Mouse (Mus musculus) G1E (cell line): ENCODE results near the gene Mtor. TPM values are rescaled to one million over a fixed set of nuclear protein-coding genes. Genes with fewer than 3 reads are reported as not detected.
A peak's percentile ranks its signal among the peaks of the same experiment; 100 is the strongest.

Experiments used
- ATAC-seq: 2 replicates; pipeline ENCODE4 v1.8.0; 2016; ENCODE audit warnings: mild to moderate bottlenecking; ENCODE audit not compliant: insufficient number of reproducible peaks, poor library complexity, low FRiP score, severe bottlenecking; ENCODE audit errors: extremely low read depth
- DNase-seq: peaks from one replicate; pipeline ENCODE4 v3.0.0; 2012; ENCODE audit warnings: low spot score
- H3K27me3 ChIP-seq: 2 replicates; pipeline ENCODE4 v1.6.1; 2012; ENCODE audit warnings: mild to moderate bottlenecking, low read length, inconsistent platforms; ENCODE audit not compliant: insufficient read depth
- H3K36me3 ChIP-seq: replicated peaks from 2 replicates; pipeline ENCODE3; 2012; ENCODE audit warnings: mild to moderate bottlenecking, inconsistent platforms
- H3K4me1 ChIP-seq: 2 replicates; pipeline ENCODE4 v1.6.1; 2012; ENCODE audit warnings: low read depth, low read length, inconsistent platforms, mixed read lengths; ENCODE audit not compliant: insufficient read depth
- H3K4me3 ChIP-seq: 2 replicates; pipeline ENCODE4 v1.5.1; 2012; ENCODE audit warnings: low read depth, mild to moderate bottlenecking, inconsistent platforms, low read length, moderate library complexity, mixed read lengths
- H3K9me3 ChIP-seq: replicated peaks from 2 replicates; pipeline ENCODE4 v1.6.1; 2012; ENCODE audit warnings: inconsistent platforms
- CTCF ChIP-seq: IDR thresholded peaks from 2 replicates; pipeline ENCODE4 v1.5.1; 2012; ENCODE audit warnings: low read depth, low read length, inconsistent platforms, mixed read lengths
- GATA1 ChIP-seq: IDR thresholded peaks from 2 replicates; pipeline ENCODE4 v1.6.1; 2012; ENCODE audit warnings: borderline replicate concordance, low read length, inconsistent platforms, mixed read lengths
- GATA2 ChIP-seq: IDR thresholded peaks from 2 replicates; pipeline ENCODE4 v1.6.1; 2012; ENCODE audit warnings: low read depth, low read length, inconsistent platforms, borderline replicate concordance
- POLR2AphosphoS5 ChIP-seq: IDR thresholded peaks from 2 replicates; pipeline ENCODE4 v1.6.1; 2012; ENCODE audit warnings: low read depth, low read length, inconsistent platforms; ENCODE audit not compliant: insufficient replicate concordance
- TAL1 ChIP-seq: conservative IDR thresholded peaks from 2 replicates; pipeline ENCODE4 v1.6.1; 2012; ENCODE audit warnings: low read depth, low read length, inconsistent platforms, mixed read lengths
- polyA plus RNA-seq: library from polyadenylated mRNA; stranded (reverse); fragments of >175 nt; gene quantifications from 2 replicates; pipeline ENCODE4 v1.2.3, GENCODE M21; 2012
- total RNA-seq, 2 experiments: library from RNA; stranded (forward) in 1 of 2; stranded (reverse) in 1 of 2; fragments of 200-1000 nt in 1 of 2; fragments of >200 nt in 1 of 2; fragmentation: Nextera tagmentation in 1 of 2; gene quantifications; 2 replicates each; pipeline ENCODE4 v1.2.3; 2014 to 2017

The Mtor gene
- total and polyA plus RNA-seq, 3 experiments = 11.3 to 41.7 (median 13.8) TPM

GRCm38 (mm10) chr4:148591637-148592380 is 143.4 kb downstream of the Mtor start:
- peaks cover 63% of the 10 kb centered on the region for H3K4me1 ChIP-seq
- TF ChIP-seq GATA2 = no peak
- TF ChIP-seq TAL1 = no peak
- TF ChIP-seq GATA1 = no peak
- TF ChIP-seq CTCF = no peak
- TF ChIP-seq POLR2AphosphoS5 = no peak
- no peak for ATAC-seq
- no peaks in the 10 kb centered on the region; the same call in 1 of the 2 replicates for H3K27me3 ChIP-seq
- H3K9me3 ChIP-seq = no peaks in the 10 kb centered on the region
- H3K4me3 ChIP-seq = peak overlapping the region; percentile 98
- H3K36me3 ChIP-seq = peaks cover 51% of the 10 kb centered on the region
- peak; percentile 53 for DNase-seq

- Histone ChIP-seq H3K4me1 (peaks cover 50% of the 10 kb centered on the region), H3K27me3 (no peaks in the 10 kb centered on the region; the same call in 1 of the 2 replicates), H3K9me3 (peaks cover 2% of the 10 kb centered on the region; the same call in 1 of the 2 replicates), H3K36me3 (peaks cover 72% of the 10 kb centered on the region), H3K4me3 (peak overlapping the region; percentile 98; the same call in 1 of the 2 replicates)
- no peak for DNase-seq
- ATAC-seq = no peak
- TF ChIP-seq TAL1 (no peak), GATA2 (no peak), POLR2AphosphoS5 (no peak), GATA1 (no peak), CTCF (no peak)
These were observed 145.6 kb downstream of the Mtor start for GRCm38 (mm10) chr4:148593996-148594395.

GRCm38 (mm10) chr4:148595916-148596315 is 147.5 kb downstream of the Mtor start:
- Histone ChIP-seq H3K9me3 (peaks cover 2% of the 10 kb centered on the region; the same call in 1 of the 2 replicates), H3K36me3 (peaks cover 88% of the 10 kb centered on the region), H3K4me1 (peaks cover 51% of the 10 kb centered on the region), H3K27me3 (no peaks in the 10 kb centered on the region; the same call in 1 of the 2 replicates), H3K4me3 (no peak overlapping the region)
- no peak for TF ChIP-seq GATA1
- no peak for TF ChIP-seq GATA2
- TF ChIP-seq TAL1 = no peak
- TF ChIP-seq CTCF = no peak
- no peak for TF ChIP-seq POLR2AphosphoS5
- DNase-seq (no peak), ATAC-seq (no peak)

GRCm38 (mm10) chr4:148596731-148597130 is 148.3 kb downstream of the Mtor start:
- Histone ChIP-seq H3K36me3 (peaks cover 93% of the 10 kb centered on the region), H3K27me3 (no peaks in the 10 kb centered on the region; the same call in 1 of the 2 replicates), H3K4me3 (no peak overlapping the region), H3K9me3 (peaks cover 2% of the 10 kb centered on the region; the same call in 1 of the 2 replicates), H3K4me1 (peaks cover 51% of the 10 kb centered on the region)
- DNase-seq = no peak
- TF ChIP-seq CTCF (no peak), GATA2 (no peak), TAL1 (no peak), POLR2AphosphoS5 (no peak), GATA1 (no peak)
- ATAC-seq = no peak

DNA sequence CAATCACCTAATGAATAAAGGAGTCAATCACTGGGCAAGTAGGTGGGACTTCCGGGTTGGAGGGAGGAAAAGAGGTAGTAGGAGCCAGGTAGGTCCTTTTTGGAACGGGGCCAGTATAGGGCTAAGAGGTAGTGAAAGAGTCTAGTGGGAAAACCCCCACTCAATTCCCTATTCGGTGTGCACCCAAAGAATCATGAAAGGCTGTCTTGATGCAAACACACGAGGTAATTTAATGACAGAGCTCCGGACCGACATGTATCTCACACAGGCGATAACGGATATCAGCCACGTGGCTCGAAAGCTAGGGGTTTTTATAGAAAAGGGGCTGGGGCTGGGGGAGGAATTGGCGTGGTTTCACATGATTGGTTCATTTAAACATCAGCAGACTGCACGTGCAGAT is 150.4 kb downstream of the Mtor start:
- Histone ChIP-seq H3K36me3 (peaks cover 93% of the 10 kb centered on the region), H3K9me3 (peaks cover 2% of the 10 kb centered on the region; the same call in 1 of the 2 replicates), H3K27me3 (no peaks in the 10 kb centered on the region; the same call in 1 of the 2 replicates), H3K4me3 (no peak overlapping the region), H3K4me1 (peaks cover 35% of the 10 kb centered on the region)
- ATAC-seq = no peak
- TF ChIP-seq CTCF = no peak
- no peak for TF ChIP-seq GATA1
- no peak for DNase-seq

DNA sequence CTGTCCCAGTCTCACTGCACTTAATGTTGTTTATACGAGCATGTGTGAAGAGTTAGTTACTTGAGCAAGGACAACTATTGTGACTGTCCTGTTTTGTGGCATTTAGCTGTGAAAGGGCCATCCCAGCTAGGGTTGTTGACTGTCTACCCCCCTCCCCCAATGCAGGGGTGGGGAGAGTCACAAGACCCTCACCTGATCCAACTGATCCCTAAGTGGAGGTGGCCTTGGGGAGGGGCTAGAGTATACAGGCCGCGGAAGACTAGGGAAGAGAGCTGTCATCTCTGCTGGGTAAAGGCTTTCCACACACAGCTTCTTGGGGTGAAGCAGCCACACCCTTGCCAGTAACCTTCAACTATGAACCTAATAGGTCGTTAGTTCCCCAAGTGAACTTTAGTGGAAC is 151.9 kb downstream of the Mtor start:
- ATAC-seq (no peak), DNase-seq (no peak)
- peaks cover 2% of the 10 kb centered on the region; the same call in 1 of the 2 replicates for H3K9me3 ChIP-seq
- no peak for TF ChIP-seq CTCF
- no peak for TF ChIP-seq GATA1
- no peak for TF ChIP-seq GATA2
- no peak for TF ChIP-seq TAL1
- no peak for TF ChIP-seq POLR2AphosphoS5
- no peaks in the 10 kb centered on the region for H3K27me3 ChIP-seq
- H3K4me1 ChIP-seq = peaks cover 28% of the 10 kb centered on the region
- peaks cover 91% of the 10 kb centered on the region for H3K36me3 ChIP-seq
- no peak overlapping the region for H3K4me3 ChIP-seq
